Mouse (Mus musculus) embryonic facial prominence, embryonic 10.5 days (tissue): ENCODE results near the gene 4930513O06Rik. TPM values are rescaled to one million over a fixed set of nuclear protein-coding genes. Genes with fewer than 3 reads are reported as not detected.

Experiments used
- polyA plus RNA-seq: library from polyadenylated mRNA; unstranded; fragments of >200 nt; fragmentation: Nextera tagmentation; extraction: Ambion mirVana; gene quantifications from 2 replicates; pipeline ENCODE4 v1.2.1, GENCODE M21; 2016

4930513O06Rik gene
- polyA plus RNA-seq, 1 experiment from 2014 or later = not detected

Other genes with a start within 250 kb of the 4930513O06Rik start
- gene Nrk, start 171.8 kb upstream of the 4930513O06Rik start, polyA plus RNA-seq = 4.9 and 8.4 TPM in 2 replicates
- 0.13 and 0.17 TPM in 2 replicates for gene Serpina7, start 1.0 kb upstream of the 4930513O06Rik start, polyA plus RNA-seq
- gene 4933428M09Rik, start 93.0 kb downstream of the 4930513O06Rik start, polyA plus RNA-seq = 0.24 TPM in 1 of 2 replicates, not detected in the other
- gene Mum1l1, start 123.8 kb downstream of the 4930513O06Rik start, polyA plus RNA-seq = 31.6 and 34.7 TPM in 2 replicates
- gene Trap1a, start 247.4 kb downstream of the 4930513O06Rik start, polyA plus RNA-seq = not detected in 2 replicates